Mouse (Mus musculus): Measurements from ENCODE around the gene Supv3l1. TPM values are rescaled to one million over a fixed set of nuclear protein-coding genes. Genes with fewer than 3 reads are reported as not detected.

The Supv3l1 gene
- polyA plus RNA-seq, 1 experiment from 2014 or later: 12.8 TPM

- H3K9me3 ChIP-seq (ENCODE audit: control insufficient read depth): no peaks in the 10 kb centered on the region
- H3K27ac ChIP-seq (ENCODE audit: low read depth, low read length): peak overlapping the region; percentile 57; the same call in 1 of the 2 replicates
- ATAC-seq: peak; percentile 38
- WGBS: 37% methylated on average over 5 of the region's 5 CpGs
- peak overlapping the region; percentile 56 for H3K4me2 ChIP-seq (replicated peaks; ENCODE audit: low read depth)
- TF ChIP-seq CTCF (IDR thresholded peaks at IDR 0.05; ENCODE audit: low read depth): no peak
- no peaks in the 10 kb centered on the region; the same call in 1 of the 2 replicates for H3K36me3 ChIP-seq (ENCODE audit: control insufficient read depth, insufficient read depth)
- H3K9ac ChIP-seq (ENCODE audit: low read depth, low read length): no peak overlapping the region
- no peak overlapping the region for H3K4me3 ChIP-seq (ENCODE audit: low read depth, low read length)
- no peaks in the 10 kb centered on the region for H3K27me3 ChIP-seq (replicated peaks; ENCODE audit: control insufficient read depth, insufficient read depth, low read length)
- peaks cover 5% of the 10 kb centered on the region for H3K4me1 ChIP-seq (replicated peaks; ENCODE audit: control insufficient read depth, insufficient read depth, low read length)
Measured at GRCm38 (mm10) chr10:62419422-62419821, 30.1 kb downstream of the Supv3l1 start.

- WGBS: 60% methylated on average over 7 of the region's 7 CpGs
- no peaks in the 10 kb centered on the region for H3K27me3 ChIP-seq (replicated peaks; ENCODE audit: control insufficient read depth, insufficient read depth, low read length)
Measured at GRCm38 (mm10) chr10:62418831-62419356, 30.6 kb downstream of the Supv3l1 start.

GRCm38 (mm10) chr10:62413606-62413982 is 35.9 kb downstream of the Supv3l1 start:
- Histone ChIP-seq H3K36me3 (ENCODE audit: control insufficient read depth, insufficient read depth) (peaks cover 12% of the 10 kb centered on the region; the same call in 1 of the 2 replicates), H3K27me3 (replicated peaks; ENCODE audit: control insufficient read depth, insufficient read depth, low read length) (no peaks in the 10 kb centered on the region), H3K4me2 (replicated peaks; ENCODE audit: low read depth) (peak overlapping the region; percentile 47), H3K4me3 (ENCODE audit: low read depth, low read length) (no peak overlapping the region), H3K9me3 (ENCODE audit: control insufficient read depth) (no peaks in the 10 kb centered on the region), H3K9ac (ENCODE audit: low read depth, low read length) (0 out of 2 replicates have a peak overlapping the region, but pooled peaks have one; percentile 37), H3K4me1 (replicated peaks; ENCODE audit: control insufficient read depth, insufficient read depth, low read length) (peaks cover 3% of the 10 kb centered on the region; the same call in 1 of the 2 replicates), H3K27ac (ENCODE audit: low read depth, low read length) (peak overlapping the region; percentile 88)
- TF ChIP-seq CTCF (IDR thresholded peaks at IDR 0.05; ENCODE audit: low read depth): no peak
- WGBS: 17% methylated on average over 4 of the region's 4 CpGs
- ATAC-seq: peak; percentile 80

More at GRCm38 (mm10) chr10:62418831-62419356, 30.6 kb downstream of the Supv3l1 start:
- Histone ChIP-seq H3K9ac (ENCODE audit: low read depth, low read length) (no peak overlapping the region), H3K27ac (ENCODE audit: low read depth, low read length) (peak overlapping the region; percentile 54; the same call in 1 of the 2 replicates), H3K4me1 (replicated peaks; ENCODE audit: control insufficient read depth, insufficient read depth, low read length) (peaks cover 4% of the 10 kb centered on the region), H3K4me2 (replicated peaks; ENCODE audit: low read depth) (peak overlapping the region; percentile 56), H3K4me3 (ENCODE audit: low read depth, low read length) (no peak overlapping the region), H3K9me3 (ENCODE audit: control insufficient read depth) (no peaks in the 10 kb centered on the region), H3K36me3 (ENCODE audit: control insufficient read depth, insufficient read depth) (no peaks in the 10 kb centered on the region; the same call in 1 of the 2 replicates)
- ATAC-seq: no peak
- TF ChIP-seq CTCF (IDR thresholded peaks at IDR 0.05; ENCODE audit: low read depth): no peak

GRCm38 (mm10) chr10:62412906-62413605 is 36.5 kb downstream of the Supv3l1 start:
- H3K4me2 ChIP-seq (replicated peaks; ENCODE audit: low read depth): peak overlapping the region; percentile 47
- 2% methylated on average over 8 of the region's 8 CpGs for WGBS
- ATAC-seq: peak; percentile 75
- no peaks in the 10 kb centered on the region for H3K9me3 ChIP-seq (ENCODE audit: control insufficient read depth)
- H3K4me3 ChIP-seq (ENCODE audit: low read depth, low read length): no peak overlapping the region
- 0 out of 2 replicates have a peak overlapping the region, but pooled peaks have one; percentile 37 for H3K9ac ChIP-seq (ENCODE audit: low read depth, low read length)
- H3K27ac ChIP-seq (ENCODE audit: low read depth, low read length): peak overlapping the region; percentile 88
- H3K4me1 ChIP-seq (replicated peaks; ENCODE audit: control insufficient read depth, insufficient read depth, low read length): peaks cover 3% of the 10 kb centered on the region; the same call in 1 of the 2 replicates
- peaks cover 12% of the 10 kb centered on the region; the same call in 1 of the 2 replicates for H3K36me3 ChIP-seq (ENCODE audit: control insufficient read depth, insufficient read depth)
- no peaks in the 10 kb centered on the region for H3K27me3 ChIP-seq (replicated peaks; ENCODE audit: control insufficient read depth, insufficient read depth, low read length)
- no peak for TF ChIP-seq CTCF (IDR thresholded peaks at IDR 0.05; ENCODE audit: low read depth)

GRCm38 (mm10) chr10:62411431-62412410 is 37.8 kb downstream of the Supv3l1 start:
- H3K36me3 ChIP-seq (ENCODE audit: control insufficient read depth, insufficient read depth): peaks cover 19% of the 10 kb centered on the region; the same call in 1 of the 2 replicates
- no peak overlapping the region for H3K27ac ChIP-seq (ENCODE audit: low read depth, low read length)
- H3K4me2 ChIP-seq (replicated peaks; ENCODE audit: low read depth): no peak overlapping the region
- WGBS: 77% methylated on average over 19 of the region's 19 CpGs
- H3K4me3 ChIP-seq (ENCODE audit: low read depth, low read length): no peak overlapping the region
- no peak overlapping the region for H3K9ac ChIP-seq (ENCODE audit: low read depth, low read length)
- H3K9me3 ChIP-seq (ENCODE audit: control insufficient read depth): no peaks in the 10 kb centered on the region
- ATAC-seq: no peak
- H3K27me3 ChIP-seq (replicated peaks; ENCODE audit: control insufficient read depth, insufficient read depth, low read length): no peaks in the 10 kb centered on the region
- TF ChIP-seq CTCF (IDR thresholded peaks at IDR 0.05; ENCODE audit: low read depth): no peak
- H3K4me1 ChIP-seq (replicated peaks; ENCODE audit: control insufficient read depth, insufficient read depth, low read length): peaks cover 3% of the 10 kb centered on the region; the same call in 1 of the 2 replicates

All from intestine, postnatal 0 days (tissue).